Mouse (Mus musculus): ENCODE measurements at regions not wholly inside any gene's neighbourhood (a gene's known extent, or its start where the extent isn't known, plus 50 kb on each side); places are given as distances from the start of the nearest gene placed in this dataset.

DNA sequence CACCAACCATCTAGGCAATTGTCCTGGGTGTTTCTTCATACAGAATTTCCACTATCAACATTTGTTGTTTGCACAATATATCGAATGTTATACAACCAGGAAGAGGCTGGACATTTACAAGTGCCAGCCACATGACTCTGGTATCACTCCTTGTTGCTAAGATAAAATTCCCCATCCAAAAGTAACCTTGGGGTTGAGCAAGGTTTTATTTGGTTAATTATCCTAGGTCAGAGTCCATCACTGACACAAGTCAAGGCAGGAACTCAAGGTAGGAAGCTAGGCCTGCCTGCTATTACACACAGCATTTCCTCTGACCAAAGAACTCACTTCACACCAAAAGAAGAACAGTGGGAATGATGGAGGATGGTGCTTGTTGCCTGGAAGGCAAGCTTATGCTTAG is 120.7 kb upstream of the Plppr1 start:
- Histone ChIP-seq H3K27me3 (replicated peaks) (no peaks in the 10 kb centered on the region), H3K36me3 (replicated peaks in 1 of 2; ENCODE audit: control insufficient read depth in 1 of 2, insufficient read depth in 1 of 2, low read length in 1 of 2) (no peaks in the 10 kb centered on the region), H3K4me3 (replicated peaks in 1 of 3; ENCODE audit: low read depth in 2 of 3, low read length in 2 of 3, poor library complexity in 1 of 3) (no peak overlapping the region), H3K4me1 (ENCODE audit: control insufficient read depth in 1 of 2, insufficient read depth in 2 of 2) (peaks cover 0 to 7% of the 10 kb centered on the region in 2 experiments; a peak in 2 of 4 replicates), H3K4me2 (ENCODE audit: insufficient read depth, low read depth, poor library complexity, severe bottlenecking) (no peak overlapping the region), H3K27ac (ENCODE audit: insufficient read depth, low read depth) (no peak overlapping the region), H3K9me3 (replicated peaks; ENCODE audit: low read length) (no peaks in the 10 kb centered on the region), H3K9ac (ENCODE audit: insufficient read depth, low read depth) (no peak overlapping the region), H3K79me2 (replicated peaks; ENCODE audit: control insufficient read depth, extremely low read depth, insufficient read depth, poor library complexity, severe bottlenecking) (no peaks in the 10 kb centered on the region)
- dilution Hi-C loops (cut with MboI; ENCODE audit: extremely low pct_ligation_motif_present, extremely low pct_unique_long_range_greater_than_20kb, low sequenced_read_pairs): no loop called here
- TF ChIP-seq NRF1 (IDR thresholded peaks at IDR 0.05; ENCODE audit: low read depth, low read length): no peak
- TF ChIP-seq ZKSCAN1 (IDR thresholded peaks at IDR 0.05; ENCODE audit: borderline replicate concordance, low read depth, low read length): no peak
- TF ChIP-seq MEF2A (IDR thresholded peaks at IDR 0.05; ENCODE audit: borderline replicate concordance, low read depth, low read length): no peak
- no peak for TF ChIP-seq JUND (conservative IDR thresholded peaks at IDR 0.05; ENCODE audit: low read depth, low read length)
- TF ChIP-seq MAX (IDR thresholded peaks at IDR 0.05; ENCODE audit: low read length): no peak
- TF ChIP-seq MXI1 (IDR thresholded peaks at IDR 0.05; ENCODE audit: low read depth, low read length): no peak
- TF ChIP-seq ELF1 (IDR thresholded peaks at IDR 0.05; ENCODE audit: low read depth, low read length): no peak
- no peak for TF ChIP-seq E2F4 (IDR thresholded peaks at IDR 0.05; ENCODE audit: insufficient replicate concordance, low read depth, low read length)
- no peak for TF ChIP-seq GABPA (IDR thresholded peaks at IDR 0.05; ENCODE audit: insufficient replicate concordance, low read depth, low read length)
- no peak for TF ChIP-seq PAX5 (IDR thresholded peaks at IDR 0.05; ENCODE audit: low read length)
- no peak for TF ChIP-seq USF2 (conservative IDR thresholded peaks at IDR 0.05; ENCODE audit: low read depth, low read length)
- in situ Hi-C loops (cut with MboI; ENCODE audit: low pct_ligation_motif_present, low pct_unique_long_range_greater_than_20kb, low sequenced_read_pairs): no loop called here
- DNase-seq (ENCODE audit: extremely low read depth): no peak

GRCm38 (mm10) chr4:48938892-48939291 is 120.2 kb upstream of the Plppr1 start:
- TF ChIP-seq MAZ (IDR thresholded peaks at IDR 0.05; ENCODE audit: low read depth, low read length) (no peak), MYC (IDR thresholded peaks at IDR 0.05; ENCODE audit: low read depth, low read length) (no peak)
- no peaks in the 10 kb centered on the region for H3K27me3 ChIP-seq (replicated peaks)
- no peak overlapping the region for H3K9ac ChIP-seq (ENCODE audit: insufficient read depth, low read depth)
- no peaks in the 10 kb centered on the region for H3K36me3 ChIP-seq (replicated peaks in 1 of 2; ENCODE audit: control insufficient read depth in 1 of 2, insufficient read depth in 1 of 2, low read length in 1 of 2)
- no peak overlapping the region for H3K4me2 ChIP-seq (ENCODE audit: insufficient read depth, low read depth, poor library complexity, severe bottlenecking)
- DNase-seq (ENCODE audit: extremely low read depth): no peak
- H3K4me3 ChIP-seq (replicated peaks in 1 of 3; ENCODE audit: low read depth in 2 of 3, low read length in 2 of 3, poor library complexity in 1 of 3): no peak overlapping the region
- H3K4me1 ChIP-seq (ENCODE audit: control insufficient read depth in 1 of 2, insufficient read depth in 2 of 2): peaks cover 0 to 7% of the 10 kb centered on the region in 2 experiments; a peak in 2 of 4 replicates
- no peaks in the 10 kb centered on the region for H3K9me3 ChIP-seq (replicated peaks; ENCODE audit: low read length)
- in situ Hi-C loops (cut with MboI; ENCODE audit: low pct_ligation_motif_present, low pct_unique_long_range_greater_than_20kb, low sequenced_read_pairs) (no loop called here), dilution Hi-C loops (cut with MboI; ENCODE audit: extremely low pct_ligation_motif_present, extremely low pct_unique_long_range_greater_than_20kb, low sequenced_read_pairs) (no loop called here)
- no peak overlapping the region for H3K27ac ChIP-seq (ENCODE audit: insufficient read depth, low read depth)
- H3K79me2 ChIP-seq (replicated peaks; ENCODE audit: control insufficient read depth, extremely low read depth, insufficient read depth, poor library complexity, severe bottlenecking): no peaks in the 10 kb centered on the region

DNA sequence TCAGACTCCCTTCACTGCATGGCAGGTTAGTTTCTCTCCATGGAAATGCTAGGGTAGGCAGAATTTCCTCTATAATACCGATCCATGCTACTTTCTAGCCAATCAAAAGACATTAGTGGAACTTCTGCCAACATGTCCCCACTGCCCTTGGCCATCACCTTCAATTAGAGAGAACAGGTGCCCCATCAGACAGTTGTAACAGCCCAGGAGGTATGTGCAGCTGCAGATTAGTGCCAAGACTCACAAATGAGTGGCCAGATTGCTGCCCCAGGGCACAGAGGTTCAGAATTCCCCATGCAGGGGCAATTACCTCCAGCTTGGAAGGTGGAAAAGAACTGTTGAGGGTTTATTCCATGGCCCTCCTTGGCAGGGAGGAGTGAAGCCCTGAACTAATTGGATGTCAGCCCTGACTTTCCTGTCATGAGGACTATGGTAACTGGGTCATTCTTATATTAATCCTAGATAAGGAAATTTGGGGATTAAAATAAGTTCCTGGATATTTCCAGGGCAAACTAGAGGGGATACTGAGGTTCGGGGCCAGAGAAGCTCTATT is 113.7 kb upstream of the Plppr1 start:
- Histone ChIP-seq H3K4me2 (ENCODE audit: insufficient read depth, low read depth, poor library complexity, severe bottlenecking) (no peak overlapping the region), H3K9me3 (replicated peaks; ENCODE audit: low read length) (no peaks in the 10 kb centered on the region), H3K79me2 (replicated peaks; ENCODE audit: control insufficient read depth, extremely low read depth, insufficient read depth, poor library complexity, severe bottlenecking) (no peaks in the 10 kb centered on the region), H3K27ac (ENCODE audit: insufficient read depth, low read depth) (no peak overlapping the region), H3K9ac (ENCODE audit: insufficient read depth, low read depth) (no peak overlapping the region), H3K27me3 (replicated peaks) (no peaks in the 10 kb centered on the region), H3K4me1 (ENCODE audit: control insufficient read depth in 1 of 2, insufficient read depth in 2 of 2) (peaks cover 0 to 7% of the 10 kb centered on the region in 2 experiments; a peak in 2 of 4 replicates), H3K36me3 (replicated peaks in 1 of 2; ENCODE audit: control insufficient read depth in 1 of 2, insufficient read depth in 1 of 2, low read length in 1 of 2) (no peaks in the 10 kb centered on the region), H3K4me3 (replicated peaks in 1 of 3; ENCODE audit: low read depth in 2 of 3, low read length in 2 of 3, poor library complexity in 1 of 3) (no peak overlapping the region)
- no peak for DNase-seq (ENCODE audit: extremely low read depth)
- in situ Hi-C loops (cut with MboI; ENCODE audit: low pct_ligation_motif_present, low pct_unique_long_range_greater_than_20kb, low sequenced_read_pairs): no loop called here
- dilution Hi-C loops (cut with MboI; ENCODE audit: extremely low pct_ligation_motif_present, extremely low pct_unique_long_range_greater_than_20kb, low sequenced_read_pairs): no loop called here
- TF ChIP-seq KAT2A (IDR thresholded peaks at IDR 0.05; ENCODE audit: insufficient replicate concordance, low read length) (no peak), EP300 (IDR thresholded peaks at IDR 0.05; ENCODE audit: low read length) (no peak), MEF2A (IDR thresholded peaks at IDR 0.05; ENCODE audit: borderline replicate concordance, low read depth, low read length) (no peak), IRF4 (IDR thresholded peaks at IDR 0.05; ENCODE audit: low read depth, low read length) (no peak), CHD1 (IDR thresholded peaks at IDR 0.05; ENCODE audit: low read depth, low read length) (no peak), BHLHE40 (IDR thresholded peaks at IDR 0.05; ENCODE audit: low read depth, low read length) (no peak), USF1 (IDR thresholded peaks at IDR 0.05; ENCODE audit: low read depth, low read length) (no peak), MYC (IDR thresholded peaks at IDR 0.05; ENCODE audit: low read depth, low read length) (no peak), JUN (IDR thresholded peaks at IDR 0.05; ENCODE audit: insufficient read depth, low read depth, low read length) (no peak), NRF1 (IDR thresholded peaks at IDR 0.05; ENCODE audit: low read depth, low read length) (no peak), CTCF (conservative IDR thresholded peaks at IDR 0.05 in 1 of 2, IDR thresholded peaks at IDR 0.05 in 1 of 2; ENCODE audit: low read depth in 2 of 2, low read length in 2 of 2) (no peak), ETS1 (conservative IDR thresholded peaks at IDR 0.05; ENCODE audit: low read depth, low read length) (no peak), TBP (conservative IDR thresholded peaks at IDR 0.05; ENCODE audit: low read depth, low read length) (no peak), SIN3A (IDR thresholded peaks at IDR 0.05; ENCODE audit: low read length) (no peak), POLR2A (IDR thresholded peaks at IDR 0.05; ENCODE audit: low read depth, low read length) (no peak), RAD21 (IDR thresholded peaks at IDR 0.05; ENCODE audit: low read depth, low read length) (no peak), TCF12 (IDR thresholded peaks at IDR 0.05; ENCODE audit: low read depth, low read length) (no peak)
